Mouse (Mus musculus): ENCODE measurements around the gene Galns. TPM values are rescaled to one million over a fixed set of nuclear protein-coding genes. Genes with fewer than 3 reads are reported as not detected.

Gene Galns
- 0.53 TPM for polyA plus RNA-seq (2014; fragmentation: Illumina TruSeq; extraction: RNeasy Lipid Tissue Mini Kit (QIAGEN cat#74804); ENCODE audit: low read depth, low replicate concordance)

DNA sequence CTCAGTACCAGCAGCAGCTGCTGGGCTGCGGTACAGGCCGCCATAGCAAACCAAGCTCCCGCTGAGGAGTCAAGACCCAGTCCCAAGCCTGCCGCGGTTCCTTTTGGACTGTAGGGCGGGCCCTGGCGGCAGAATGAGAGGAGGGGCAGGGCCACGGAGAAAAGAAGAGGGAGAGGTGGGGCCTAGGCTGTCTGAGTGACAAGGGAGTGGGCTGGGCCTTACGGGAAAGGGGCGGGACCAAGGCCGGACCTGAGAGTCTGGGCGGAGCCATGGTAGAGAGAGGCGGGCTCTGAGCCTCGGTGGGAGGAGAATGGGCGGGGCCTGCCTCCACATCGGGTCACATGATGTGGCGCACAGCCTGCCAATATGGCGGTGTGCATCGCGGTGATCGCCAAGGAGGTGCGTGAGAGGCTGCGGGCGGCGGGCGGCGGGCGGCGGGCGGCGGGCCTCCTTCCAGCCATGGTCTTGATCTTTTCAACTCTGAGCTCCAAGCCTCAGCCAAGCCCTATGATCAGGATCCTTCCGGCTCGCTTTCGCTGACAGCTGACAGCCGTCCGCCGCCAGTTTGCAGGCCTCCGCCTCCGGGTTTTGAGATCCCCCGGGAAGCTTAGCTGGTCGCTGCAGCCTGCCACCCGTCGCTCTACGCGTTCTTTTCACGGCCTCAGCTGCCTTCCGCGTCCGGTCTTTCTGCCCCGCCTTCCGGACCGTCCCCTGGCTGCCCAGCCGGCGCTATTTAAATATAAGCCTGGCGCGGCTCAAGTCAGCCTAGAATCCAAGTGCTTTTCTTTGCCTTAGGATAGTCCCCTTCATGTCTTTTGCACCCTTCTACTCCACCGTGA, at the start of gene Galns, which contains the start of gene Trappc2l:
Gene Galns (minus strand): TSS at position 169 of the 839 bp plus-strand sequence.
Gene Trappc2l (plus strand): TSS at position 346 of the 839 bp plus-strand sequence.

DNA sequence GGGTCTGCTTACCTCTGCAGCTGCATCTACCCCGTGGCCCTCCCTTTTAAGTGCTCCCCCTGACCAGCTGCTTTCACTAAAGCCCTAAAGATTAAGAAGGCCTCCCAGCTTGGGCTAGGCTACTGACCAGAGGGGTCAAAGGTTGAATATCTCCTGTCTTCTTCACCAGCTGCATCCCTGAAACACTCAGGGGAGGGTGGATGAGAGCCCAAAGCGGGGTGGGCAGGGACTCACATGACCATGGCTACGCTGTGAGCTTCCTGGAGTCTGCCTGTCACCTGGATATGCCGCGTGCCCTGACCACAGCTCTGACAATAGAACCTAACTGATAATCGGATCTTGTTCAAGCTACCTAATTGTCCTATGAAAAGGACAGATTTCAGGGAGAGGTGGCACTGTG, 11.5 kb upstream of the Galns start, which contains the start of gene Pabpn1l:
Gene Pabpn1l (minus strand): TSS at position 13 of the 400 bp plus-strand sequence.

DNA sequence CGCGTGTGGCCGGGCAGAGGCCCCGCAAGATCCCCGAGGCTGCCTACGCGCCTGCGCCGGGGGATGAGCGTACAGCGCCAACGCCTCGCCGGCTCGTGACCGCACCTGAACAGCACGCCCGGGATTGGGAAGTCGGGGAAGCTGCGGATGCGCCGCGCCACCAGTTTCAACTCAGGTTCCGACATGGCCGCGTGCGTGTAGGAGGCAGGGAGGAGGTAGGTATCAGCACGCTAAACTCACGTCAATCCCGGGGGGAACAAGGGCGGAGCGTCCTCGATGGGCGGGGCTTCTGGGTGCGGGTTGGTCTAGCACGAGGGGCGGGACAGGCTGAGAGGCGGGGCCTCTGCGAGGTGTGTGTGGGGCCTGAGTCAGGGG, 34.6 kb downstream of the Galns start, which contains the start of gene Aprt:
Gene Aprt (minus strand): TSS at position 262 of the 375 bp plus-strand sequence.

GRCm38 (mm10) chr8:122567361-122568108, 43.7 kb downstream of the Galns start, which contains the start of gene Cdt1:
Gene Cdt1 (plus strand): TSS chr8:122568015.

DNA sequence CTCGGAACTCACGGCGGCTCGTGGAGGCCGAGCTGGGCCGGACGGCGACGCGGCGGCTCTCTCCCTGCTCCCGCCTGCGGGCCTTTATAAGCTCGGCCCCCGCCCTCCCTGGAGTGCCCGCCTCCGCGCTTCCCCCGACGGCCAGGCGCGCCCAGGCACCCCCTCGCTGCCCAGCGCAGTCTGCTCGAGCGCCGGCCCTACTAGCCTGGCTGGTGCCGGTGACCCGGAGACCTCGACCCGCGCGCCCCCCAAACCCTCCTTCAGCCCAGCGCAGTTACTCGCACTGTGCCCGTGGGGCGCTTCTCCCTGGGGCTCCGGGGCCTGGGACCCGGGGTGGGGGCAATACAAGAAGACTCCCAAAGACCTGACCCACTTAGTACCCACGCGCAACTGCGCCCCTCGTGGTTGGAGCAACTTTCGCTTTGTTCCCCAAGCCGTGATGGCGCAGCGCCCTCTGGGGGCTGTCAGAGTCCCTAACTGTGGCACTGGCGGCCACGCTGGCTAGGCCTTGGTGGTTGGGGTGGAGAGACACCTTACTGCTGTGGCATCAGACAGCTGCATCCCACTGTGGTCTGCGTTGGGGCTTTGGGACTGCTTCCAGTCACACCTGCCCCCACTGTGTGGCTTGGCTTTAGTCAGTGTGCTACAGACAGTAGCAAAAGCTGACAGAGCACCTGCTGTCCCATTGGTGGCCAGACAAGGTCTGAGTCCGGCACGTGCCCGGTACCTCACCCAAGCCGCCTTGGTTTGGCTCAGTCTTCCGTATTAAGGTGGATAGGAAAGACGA, 59.8 kb downstream of the Galns start, which contains the start of gene Piezo1:
Gene Piezo1 (minus strand): TSS at position 65 of the 787 bp plus-strand sequence.

Other genes starting within 250 kb of the Galns start
- 10.9 TPM for gene Zc3h18, start 234.9 kb downstream of the Galns start, polyA plus RNA-seq (2014; fragmentation: Illumina TruSeq; extraction: RNeasy Lipid Tissue Mini Kit (QIAGEN cat#74804); ENCODE audit: low read depth, low replicate concordance)
- gene Il17c, start 189.4 kb downstream of the Galns start, polyA plus RNA-seq (2014; fragmentation: Illumina TruSeq; extraction: RNeasy Lipid Tissue Mini Kit (QIAGEN cat#74804); ENCODE audit: low read depth, low replicate concordance) = not detected
- gene Cyba, start 178.5 kb downstream of the Galns start, polyA plus RNA-seq (2014; fragmentation: Illumina TruSeq; extraction: RNeasy Lipid Tissue Mini Kit (QIAGEN cat#74804); ENCODE audit: low read depth, low replicate concordance) = not detected
- gene Mvd, start 168.0 kb downstream of the Galns start, polyA plus RNA-seq (2014; fragmentation: Illumina TruSeq; extraction: RNeasy Lipid Tissue Mini Kit (QIAGEN cat#74804); ENCODE audit: low read depth, low replicate concordance) = not detected
- gene Snai3, start 150.7 kb downstream of the Galns start, polyA plus RNA-seq (2014; fragmentation: Illumina TruSeq; extraction: RNeasy Lipid Tissue Mini Kit (QIAGEN cat#74804); ENCODE audit: low read depth, low replicate concordance) = 0.17 TPM
- 26.4 TPM for gene Rnf166, start 135.4 kb downstream of the Galns start, polyA plus RNA-seq (2014; fragmentation: Illumina TruSeq; extraction: RNeasy Lipid Tissue Mini Kit (QIAGEN cat#74804); ENCODE audit: low read depth, low replicate concordance)
- gene Ctu2, start 135.3 kb downstream of the Galns start, polyA plus RNA-seq (2014; fragmentation: Illumina TruSeq; extraction: RNeasy Lipid Tissue Mini Kit (QIAGEN cat#74804); ENCODE audit: low read depth, low replicate concordance) = 0.27 TPM
- 0.50 TPM for gene Piezo1, start 60.1 kb downstream of the Galns start, polyA plus RNA-seq (2014; fragmentation: Illumina TruSeq; extraction: RNeasy Lipid Tissue Mini Kit (QIAGEN cat#74804); ENCODE audit: low read depth, low replicate concordance)
- gene Cdt1, start 43.4 kb downstream of the Galns start, polyA plus RNA-seq (2014; fragmentation: Illumina TruSeq; extraction: RNeasy Lipid Tissue Mini Kit (QIAGEN cat#74804); ENCODE audit: low read depth, low replicate concordance) = 0.59 TPM
- gene Aprt, start 34.6 kb downstream of the Galns start, polyA plus RNA-seq (2014; fragmentation: Illumina TruSeq; extraction: RNeasy Lipid Tissue Mini Kit (QIAGEN cat#74804); ENCODE audit: low read depth, low replicate concordance) = 4.8 TPM
- gene Trappc2l, start 177 bp upstream of the Galns start, polyA plus RNA-seq (2014; fragmentation: Illumina TruSeq; extraction: RNeasy Lipid Tissue Mini Kit (QIAGEN cat#74804); ENCODE audit: low read depth, low replicate concordance) = 10.4 TPM
- not detected for gene Pabpn1l, start 11.3 kb upstream of the Galns start, polyA plus RNA-seq (2014; fragmentation: Illumina TruSeq; extraction: RNeasy Lipid Tissue Mini Kit (QIAGEN cat#74804); ENCODE audit: low read depth, low replicate concordance)
- gene Cbfa2t3, start 87.6 kb upstream of the Galns start, polyA plus RNA-seq (2014; fragmentation: Illumina TruSeq; extraction: RNeasy Lipid Tissue Mini Kit (QIAGEN cat#74804); ENCODE audit: low read depth, low replicate concordance) = 0.11 TPM
- 0.74 TPM for gene Acsf3, start 164.0 kb upstream of the Galns start, polyA plus RNA-seq (2014; fragmentation: Illumina TruSeq; extraction: RNeasy Lipid Tissue Mini Kit (QIAGEN cat#74804); ENCODE audit: low read depth, low replicate concordance)
- not detected for gene Cdh15, start 236.5 kb upstream of the Galns start, polyA plus RNA-seq (2014; fragmentation: Illumina TruSeq; extraction: RNeasy Lipid Tissue Mini Kit (QIAGEN cat#74804); ENCODE audit: low read depth, low replicate concordance)